Mouse (Mus musculus): ENCODE measurements at regions not wholly inside any gene's neighbourhood (a gene's known extent, or its start where the extent isn't known, plus 50 kb on each side); places are given as distances from the start of the nearest gene placed in this dataset.
"Not testable (repeated sequence)": the region's sequence is repeated elsewhere in the genome, so short reads cannot be mapped to it uniquely, and the experiment has no call there.

DNA sequence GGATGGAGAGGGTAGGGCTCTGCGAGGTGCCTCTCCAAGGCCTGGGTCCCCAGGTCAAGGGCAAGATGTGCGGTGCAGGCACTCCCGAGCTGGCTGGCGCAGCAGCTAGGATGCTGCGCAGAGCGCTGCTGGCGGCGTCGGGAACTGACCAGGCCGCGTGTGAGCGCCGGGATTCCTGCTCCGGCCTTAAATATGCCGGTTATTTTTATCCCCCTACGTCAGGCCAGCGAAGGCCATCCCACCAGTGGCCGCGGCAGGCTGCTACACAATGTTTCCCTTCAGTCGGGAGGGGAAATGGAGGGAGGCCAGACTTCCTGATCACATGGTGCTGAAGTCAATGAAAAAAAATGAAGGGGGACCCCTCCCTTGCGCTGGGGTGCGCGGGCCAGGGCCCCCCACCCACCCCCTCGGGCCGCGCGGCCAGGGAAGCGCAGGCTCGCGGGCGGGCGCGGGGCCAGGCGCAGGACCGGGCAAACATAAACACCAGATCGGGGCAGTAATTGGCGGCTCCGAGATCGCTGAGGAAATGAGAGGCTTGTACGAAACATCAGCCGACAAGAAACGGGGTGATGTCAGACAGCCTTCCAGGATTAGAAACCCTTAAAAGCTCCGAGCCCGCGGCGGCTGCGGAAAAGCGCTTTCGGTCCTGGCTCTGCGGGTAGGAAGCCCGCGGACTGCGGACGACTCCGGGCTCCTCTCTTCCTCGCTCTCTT, 118.9 kb upstream of the Klf4 start:
- no peaks in the 10 kb centered on the region for H3K9me3 ChIP-seq (ENCODE audit: control insufficient read depth, low read length)
- no peaks in the 10 kb centered on the region for H3K36me3 ChIP-seq (ENCODE audit: control insufficient read depth, insufficient read depth, low read length)
- H3K4me3 ChIP-seq (ENCODE audit: low read depth, low read length), result peak overlapping the region; percentile 52
- peaks cover 27% of the 10 kb centered on the region for H3K4me1 ChIP-seq (ENCODE audit: control insufficient read depth, insufficient read depth, low read length)
- WGBS, result under 1% methylated on average over 37 of the region's 56 CpGs
- H3K4me2 ChIP-seq (ENCODE audit: low read depth, low read length), result peak overlapping the region; percentile 80
- H3K27ac ChIP-seq (replicated peaks; ENCODE audit: low read depth, low read length), result peak overlapping the region; percentile 97
- H3K27me3 ChIP-seq (replicated peaks; ENCODE audit: control insufficient read depth, insufficient read depth, low read length), result no peaks in the 10 kb centered on the region; the same call in 1 of the 2 replicates
- ATAC-seq (ENCODE audit: low read depth) (peak; percentile 95), DNase-seq (ENCODE audit: low spot score) (peak; percentile 97)
- H3K9ac ChIP-seq (ENCODE audit: low read depth, low read length), result peak overlapping the region; percentile 73

DNA sequence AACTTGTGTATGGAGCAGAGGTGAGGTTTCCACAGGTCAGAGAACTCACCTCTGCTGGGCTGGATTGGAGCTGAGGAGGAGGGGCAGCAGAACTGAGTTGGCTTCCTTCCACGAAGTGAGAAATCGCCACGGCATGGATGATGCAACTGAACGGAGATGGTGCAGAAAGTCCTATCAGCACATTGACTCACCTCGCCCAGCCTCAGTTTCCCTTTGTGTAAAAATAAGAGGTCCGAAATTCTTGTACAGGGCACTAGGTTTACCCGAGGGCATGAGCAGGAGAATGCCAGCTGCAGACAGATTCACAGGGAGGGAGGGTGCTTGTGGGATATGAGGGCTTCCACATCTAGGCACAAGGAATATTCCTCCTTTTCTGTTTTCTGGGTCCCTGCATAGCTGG, 117.9 kb upstream of the Klf4 start:
- DNase-seq (ENCODE audit: low spot score), result no peak
- H3K4me2 ChIP-seq (ENCODE audit: low read depth, low read length), result peak overlapping the region; percentile 80; the same call in 1 of the 2 replicates
- H3K9me3 ChIP-seq (ENCODE audit: control insufficient read depth, low read length), result no peaks in the 10 kb centered on the region
- H3K27me3 ChIP-seq (replicated peaks; ENCODE audit: control insufficient read depth, insufficient read depth, low read length), result no peaks in the 10 kb centered on the region; the same call in 1 of the 2 replicates
- H3K27ac ChIP-seq (replicated peaks; ENCODE audit: low read depth, low read length), result peak overlapping the region; percentile 97
- peak overlapping the region; percentile 73; the same call in 1 of the 2 replicates for H3K9ac ChIP-seq (ENCODE audit: low read depth, low read length)
- H3K36me3 ChIP-seq (ENCODE audit: control insufficient read depth, insufficient read depth, low read length), result no peaks in the 10 kb centered on the region
- 51% methylated on average over 7 of the region's 7 CpGs for WGBS
- ATAC-seq (ENCODE audit: low read depth), result no peak
- H3K4me1 ChIP-seq (ENCODE audit: control insufficient read depth, insufficient read depth, low read length), result peaks cover 34% of the 10 kb centered on the region
- no peak overlapping the region for H3K4me3 ChIP-seq (ENCODE audit: low read depth, low read length)

DNA sequence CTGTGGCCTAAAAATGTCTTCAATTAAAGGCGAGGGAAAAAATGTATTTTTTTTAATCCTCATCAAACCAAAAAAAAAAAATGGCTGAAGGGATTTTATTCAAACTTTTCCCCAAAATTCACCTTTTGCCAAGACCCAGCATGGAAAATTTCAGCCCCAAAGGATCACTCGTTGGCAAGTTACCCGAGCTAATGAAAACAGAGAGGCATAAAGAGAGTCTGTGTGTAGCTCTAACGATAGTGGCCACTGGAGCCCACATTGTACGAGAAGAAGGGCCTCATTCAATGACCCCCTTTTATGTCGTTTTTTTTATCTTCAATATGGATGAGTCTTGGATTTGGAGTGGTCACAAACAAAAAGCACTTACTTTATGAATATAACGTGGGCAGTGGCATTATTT, 116.1 kb upstream of the Klf4 start:
- peak; percentile 58 for DNase-seq (ENCODE audit: low spot score)
- H3K9ac ChIP-seq (ENCODE audit: low read depth, low read length), result no peak overlapping the region
- H3K9me3 ChIP-seq (ENCODE audit: control insufficient read depth, low read length), result no peaks in the 10 kb centered on the region
- H3K4me2 ChIP-seq (ENCODE audit: low read depth, low read length), result no peak overlapping the region
- peak overlapping the region; percentile 52; the same call in 1 of the 2 replicates for H3K27ac ChIP-seq (replicated peaks; ENCODE audit: low read depth, low read length)
- ATAC-seq (ENCODE audit: low read depth), result no peak
- H3K4me3 ChIP-seq (ENCODE audit: low read depth, low read length), result no peak overlapping the region
- 36% methylated on average over 7 of the region's 7 CpGs for WGBS
- no peaks in the 10 kb centered on the region for H3K36me3 ChIP-seq (ENCODE audit: control insufficient read depth, insufficient read depth, low read length)
- no peaks in the 10 kb centered on the region; the same call in 1 of the 2 replicates for H3K27me3 ChIP-seq (replicated peaks; ENCODE audit: control insufficient read depth, insufficient read depth, low read length)
- peaks cover 38% of the 10 kb centered on the region for H3K4me1 ChIP-seq (ENCODE audit: control insufficient read depth, insufficient read depth, low read length)

DNA sequence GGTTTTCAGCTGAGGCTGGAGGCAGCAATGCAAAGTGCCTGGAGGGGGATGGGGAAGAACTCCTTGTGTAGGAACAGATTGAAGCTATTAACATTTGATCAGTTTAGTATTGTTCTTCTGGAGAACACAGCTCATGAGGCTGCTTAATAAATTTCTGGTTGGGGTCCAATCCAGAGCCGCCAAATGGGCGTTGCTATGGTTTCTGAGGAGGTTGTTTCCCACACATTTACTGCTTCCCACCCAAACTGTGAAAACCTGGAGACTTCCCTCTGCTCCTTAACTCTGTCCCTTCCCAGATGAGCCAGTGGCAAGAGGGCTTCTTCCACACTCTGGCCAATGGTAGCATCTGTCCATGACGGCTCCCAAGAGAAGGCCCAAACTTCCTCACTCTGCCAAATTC, 113.2 kb upstream of the Klf4 start:
- Histone ChIP-seq H3K9me3 (ENCODE audit: control insufficient read depth, low read length) (no peaks in the 10 kb centered on the region), H3K4me2 (ENCODE audit: low read depth, low read length) (no peak overlapping the region), H3K27ac (replicated peaks; ENCODE audit: low read depth, low read length) (peak overlapping the region; percentile 56; the same call in 1 of the 2 replicates), H3K27me3 (replicated peaks; ENCODE audit: control insufficient read depth, insufficient read depth, low read length) (no peaks in the 10 kb centered on the region; the same call in 1 of the 2 replicates), H3K4me3 (ENCODE audit: low read depth, low read length) (no peak overlapping the region), H3K4me1 (ENCODE audit: control insufficient read depth, insufficient read depth, low read length) (peaks cover 26% of the 10 kb centered on the region), H3K9ac (ENCODE audit: low read depth, low read length) (no peak overlapping the region), H3K36me3 (ENCODE audit: control insufficient read depth, insufficient read depth, low read length) (no peaks in the 10 kb centered on the region)
- WGBS, result 27% methylated on average over 3 of the region's 3 CpGs
- ATAC-seq (ENCODE audit: low read depth) (peak; percentile 64), DNase-seq (ENCODE audit: low spot score) (peak; percentile 84)

DNA sequence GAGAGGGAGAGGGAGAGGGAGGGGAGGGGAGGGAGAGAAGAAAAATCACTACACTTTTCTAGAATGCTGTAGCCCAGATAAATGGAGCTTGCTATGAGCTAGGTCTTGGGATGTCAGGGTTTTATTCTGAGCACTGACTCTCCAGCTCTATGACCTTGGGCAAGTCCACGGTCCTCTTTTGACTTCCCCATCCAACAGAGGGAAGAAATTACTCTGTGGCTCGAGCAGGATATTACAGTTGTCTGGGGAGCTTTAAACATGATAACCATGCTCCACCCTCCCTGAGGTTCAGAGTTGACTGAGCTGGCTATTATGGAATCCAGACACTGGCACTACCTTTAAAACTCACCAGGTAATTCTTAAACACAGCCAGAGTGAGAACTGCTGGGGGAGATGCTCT, 112.6 kb upstream of the Klf4 start:
- Histone ChIP-seq H3K9me3 (ENCODE audit: control insufficient read depth, low read length) (no peaks in the 10 kb centered on the region), H3K27me3 (replicated peaks; ENCODE audit: control insufficient read depth, insufficient read depth, low read length) (no peaks in the 10 kb centered on the region; the same call in 1 of the 2 replicates), H3K4me2 (ENCODE audit: low read depth, low read length) (no peak overlapping the region), H3K27ac (replicated peaks; ENCODE audit: low read depth, low read length) (no peak overlapping the region; the same call in 1 of the 2 replicates), H3K36me3 (ENCODE audit: control insufficient read depth, insufficient read depth, low read length) (no peaks in the 10 kb centered on the region), H3K4me1 (ENCODE audit: control insufficient read depth, insufficient read depth, low read length) (peaks cover 20% of the 10 kb centered on the region), H3K9ac (ENCODE audit: low read depth, low read length) (no peak overlapping the region), H3K4me3 (ENCODE audit: low read depth, low read length) (no peak overlapping the region)
- DNase-seq (ENCODE audit: low spot score) (no peak), ATAC-seq (ENCODE audit: low read depth) (no peak)
- 39% methylated on average over 2 of the region's 2 CpGs for WGBS

DNA sequence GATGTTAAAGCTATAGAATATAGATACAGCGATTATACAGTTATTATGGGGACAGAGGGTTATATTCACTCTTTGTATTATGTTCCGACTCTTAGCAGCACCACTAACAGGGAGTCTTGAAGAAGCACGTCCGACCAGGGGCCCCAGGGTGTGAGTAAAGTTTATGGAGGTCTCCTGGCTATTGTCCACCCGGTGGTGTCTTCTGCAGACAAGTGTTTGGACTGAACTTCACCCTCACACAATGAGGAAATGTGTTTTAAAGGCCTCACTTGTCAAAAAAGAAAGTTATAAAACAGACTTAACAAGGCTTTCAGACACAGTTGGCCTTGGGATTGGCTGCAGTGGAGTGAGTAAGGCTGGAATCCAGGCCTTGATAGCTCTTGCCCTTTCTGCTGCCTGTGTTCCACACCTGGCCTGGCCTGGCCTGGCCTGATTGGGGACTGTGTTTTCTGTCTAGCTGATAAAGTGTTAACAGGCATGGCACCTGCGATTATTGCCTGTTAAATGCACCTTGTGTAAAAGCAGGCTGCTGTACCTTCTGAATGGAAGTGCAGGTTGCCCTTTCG, 102.8 kb upstream of the Klf4 start:
- Histone ChIP-seq H3K36me3 (ENCODE audit: control insufficient read depth, insufficient read depth, low read length) (no peaks in the 10 kb centered on the region), H3K27me3 (replicated peaks; ENCODE audit: control insufficient read depth, insufficient read depth, low read length) (no peaks in the 10 kb centered on the region), H3K27ac (replicated peaks; ENCODE audit: low read depth, low read length) (no peak overlapping the region), H3K9ac (ENCODE audit: low read depth, low read length) (no peak overlapping the region), H3K9me3 (ENCODE audit: control insufficient read depth, low read length) (no peaks in the 10 kb centered on the region), H3K4me3 (ENCODE audit: low read depth, low read length) (no peak overlapping the region), H3K4me2 (ENCODE audit: low read depth, low read length) (no peak overlapping the region), H3K4me1 (ENCODE audit: control insufficient read depth, insufficient read depth, low read length) (no peaks in the 10 kb centered on the region)
- WGBS, result 87% methylated on average over 7 of the region's 7 CpGs
- no peak for ATAC-seq (ENCODE audit: low read depth)
- DNase-seq (ENCODE audit: low spot score), result no peak

DNA sequence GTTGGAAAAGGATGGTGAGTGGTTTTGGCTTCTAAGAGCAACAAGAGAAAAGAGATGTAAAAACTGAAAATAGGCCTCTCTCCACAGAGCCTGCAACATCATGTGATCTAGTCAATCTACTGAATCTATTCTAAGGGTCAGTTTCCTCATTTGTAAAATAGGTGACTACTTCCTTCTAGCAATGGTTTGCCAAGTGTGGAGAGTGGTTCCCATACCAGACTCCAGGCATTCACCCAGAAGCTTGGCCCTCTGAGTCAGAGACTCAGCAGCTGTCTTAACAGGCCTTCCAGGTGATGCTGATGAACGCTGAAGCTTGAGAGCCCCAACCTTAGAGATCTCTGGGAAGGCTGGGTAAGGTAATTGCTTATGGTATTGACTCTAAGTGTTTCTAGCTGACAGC, 98.9 kb upstream of the Klf4 start:
- Histone ChIP-seq H3K4me2 (ENCODE audit: low read depth, low read length) (no peak overlapping the region), H3K4me3 (ENCODE audit: low read depth, low read length) (no peak overlapping the region), H3K9ac (ENCODE audit: low read depth, low read length) (no peak overlapping the region), H3K36me3 (ENCODE audit: control insufficient read depth, insufficient read depth, low read length) (no peaks in the 10 kb centered on the region), H3K4me1 (ENCODE audit: control insufficient read depth, insufficient read depth, low read length) (no peaks in the 10 kb centered on the region), H3K27me3 (replicated peaks; ENCODE audit: control insufficient read depth, insufficient read depth, low read length) (no peaks in the 10 kb centered on the region), H3K9me3 (ENCODE audit: control insufficient read depth, low read length) (no peaks in the 10 kb centered on the region), H3K27ac (replicated peaks; ENCODE audit: low read depth, low read length) (no peak overlapping the region)
- DNase-seq (ENCODE audit: low spot score) (no peak), ATAC-seq (ENCODE audit: low read depth) (no peak)
- 83% methylated on average over 1 of the region's 1 CpGs for WGBS

DNA sequence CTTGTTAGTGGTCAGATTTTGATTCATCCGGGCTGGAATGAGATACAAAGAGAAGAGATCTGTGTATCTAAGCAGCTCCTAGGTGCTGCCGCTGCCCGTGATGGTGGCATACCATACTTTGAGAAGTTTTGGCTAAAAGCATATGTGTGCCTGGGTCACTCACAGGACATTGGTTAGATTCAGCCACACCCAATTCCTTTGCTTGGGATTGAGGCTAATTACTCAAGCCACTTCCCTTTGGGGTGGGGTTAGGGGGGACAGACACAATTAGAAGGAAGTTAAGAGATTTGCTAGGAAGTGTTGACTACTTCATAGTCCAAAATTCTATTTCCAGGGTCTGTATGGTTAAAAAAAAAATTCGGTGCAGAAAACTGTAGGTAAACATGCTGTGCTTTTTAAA, 97.9 kb upstream of the Klf4 start:
- ATAC-seq (ENCODE audit: low read depth); H3K4me3 ChIP-seq (ENCODE audit: low read depth, low read length); H3K27ac ChIP-seq (replicated peaks; ENCODE audit: low read depth, low read length); H3K4me2 ChIP-seq (ENCODE audit: low read depth, low read length); H3K36me3 ChIP-seq (ENCODE audit: control insufficient read depth, insufficient read depth, low read length); H3K9me3 ChIP-seq (ENCODE audit: control insufficient read depth, low read length); DNase-seq (ENCODE audit: low spot score); H3K27me3 ChIP-seq (replicated peaks; ENCODE audit: control insufficient read depth, insufficient read depth, low read length); H3K9ac ChIP-seq (ENCODE audit: low read depth, low read length); H3K4me1 ChIP-seq (ENCODE audit: control insufficient read depth, insufficient read depth, low read length): not testable (repeated sequence)
- 84% methylated on average over 4 of the region's 4 CpGs for WGBS

DNA sequence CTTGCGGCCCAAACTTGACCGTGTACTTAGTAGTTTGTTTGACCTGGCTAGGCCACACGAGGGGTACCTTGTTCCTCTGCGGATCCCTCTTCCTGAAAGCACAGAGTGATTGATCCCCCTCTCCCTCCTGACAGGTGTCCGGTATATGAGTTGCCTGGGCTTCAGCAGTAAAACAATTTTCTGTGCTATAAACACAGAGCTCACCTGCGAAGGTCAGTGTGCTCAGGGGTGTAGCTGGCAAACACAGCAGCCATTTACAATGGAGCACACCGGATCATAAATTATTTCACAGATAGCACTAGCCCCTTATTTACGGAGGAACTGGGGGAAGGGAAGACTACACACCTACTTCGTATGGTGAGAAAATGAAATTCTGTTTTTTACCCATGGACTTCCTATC, 92.5 kb upstream of the Klf4 start:
- ATAC-seq (ENCODE audit: low read depth) (no peak), DNase-seq (ENCODE audit: low spot score) (no peak)
- Histone ChIP-seq H3K27ac (replicated peaks; ENCODE audit: low read depth, low read length) (no peak overlapping the region), H3K27me3 (replicated peaks; ENCODE audit: control insufficient read depth, insufficient read depth, low read length) (no peaks in the 10 kb centered on the region), H3K4me2 (ENCODE audit: low read depth, low read length) (no peak overlapping the region), H3K36me3 (ENCODE audit: control insufficient read depth, insufficient read depth, low read length) (no peaks in the 10 kb centered on the region), H3K9ac (ENCODE audit: low read depth, low read length) (no peak overlapping the region), H3K4me3 (ENCODE audit: low read depth, low read length) (no peak overlapping the region), H3K9me3 (ENCODE audit: control insufficient read depth, low read length) (no peaks in the 10 kb centered on the region), H3K4me1 (ENCODE audit: control insufficient read depth, insufficient read depth, low read length) (no peaks in the 10 kb centered on the region)
- WGBS, result 90% methylated on average over 9 of the region's 9 CpGs
